Mouse (Mus musculus): Measurements from ENCODE around the gene Banf1.
"Not testable (repeated sequence)": the region's sequence is repeated elsewhere in the genome, so short reads cannot be mapped to it uniquely, and the experiment has no call there.

Banf1 gene

GRCm38 (mm10) chr19:5367053-5367359, at the start of gene Banf1:
Gene Banf1 (minus strand): TSS chr19:5367168.
- DNase-seq (ENCODE audit: low spot score in 2 of 2): no peak

GRCm38 (mm10) chr19:5414534-5414957, 47.6 kb upstream of the Banf1 start:
- no peak for DNase-seq (ENCODE audit: low spot score in 2 of 2)

- no peak for DNase-seq (ENCODE audit: low spot score in 2 of 2)
Measured at GRCm38 (mm10) chr19:5413840-5414239, 46.9 kb upstream of the Banf1 start.

GRCm38 (mm10) chr19:5411961-5412360, 45.0 kb upstream of the Banf1 start:
- DNase-seq (ENCODE audit: low spot score in 2 of 2): no peak

GRCm38 (mm10) chr19:5410641-5411040, 43.7 kb upstream of the Banf1 start:
- DNase-seq (ENCODE audit: low spot score in 2 of 2): no peak

- no peak for DNase-seq (ENCODE audit: low spot score in 2 of 2)
Measured at GRCm38 (mm10) chr19:5409068-5409467, 42.1 kb upstream of the Banf1 start.

- DNase-seq (ENCODE audit: low spot score in 2 of 2): no peak
Measured at GRCm38 (mm10) chr19:5408057-5409001, 41.4 kb upstream of the Banf1 start.

GRCm38 (mm10) chr19:5407133-5407532, 40.2 kb upstream of the Banf1 start:
- no peak for DNase-seq (ENCODE audit: low spot score in 2 of 2)

- DNase-seq (ENCODE audit: low spot score in 2 of 2): not testable (repeated sequence)
Measured at GRCm38 (mm10) chr19:5406531-5407126, 39.7 kb upstream of the Banf1 start.

GRCm38 (mm10) chr19:5405924-5406323, 39.0 kb upstream of the Banf1 start:
- DNase-seq (ENCODE audit: low spot score in 2 of 2): no peak

GRCm38 (mm10) chr19:5402293-5402692, 35.3 kb upstream of the Banf1 start, which contains the start of gene Tsga10ip:
Gene Tsga10ip (minus strand): TSS chr19:5402526.
- DNase-seq (ENCODE audit: low spot score in 2 of 2): no peak

- DNase-seq (ENCODE audit: low spot score in 2 of 2): not testable (repeated sequence)
Measured at GRCm38 (mm10) chr19:5401073-5401472, 34.1 kb upstream of the Banf1 start.

- no peak for DNase-seq (ENCODE audit: low spot score in 2 of 2)
Measured at GRCm38 (mm10) chr19:5395371-5395770, 28.4 kb upstream of the Banf1 start.

- DNase-seq (ENCODE audit: low spot score in 2 of 2): no peak
Measured at GRCm38 (mm10) chr19:5394168-5394567, 27.2 kb upstream of the Banf1 start.

GRCm38 (mm10) chr19:5392892-5393291, 25.9 kb upstream of the Banf1 start:
- DNase-seq (ENCODE audit: low spot score in 2 of 2): no peak

GRCm38 (mm10) chr19:5390416-5390815, 23.4 kb upstream of the Banf1 start:
- no peak for DNase-seq (ENCODE audit: low spot score in 2 of 2)

GRCm38 (mm10) chr19:5389647-5390046, 22.7 kb upstream of the Banf1 start:
- no peak for DNase-seq (ENCODE audit: low spot score in 2 of 2)

GRCm38 (mm10) chr19:5388588-5389242, 21.7 kb upstream of the Banf1 start, which contains the start of gene Sart1:
Gene Sart1 (minus strand): TSS chr19:5388703.
- DNase-seq (ENCODE audit: low spot score in 2 of 2): peak; percentile 85 to 90

GRCm38 (mm10) chr19:5388011-5388441, 21.1 kb upstream of the Banf1 start:
- no peak for DNase-seq (ENCODE audit: low spot score in 2 of 2)

GRCm38 (mm10) chr19:5384715-5385114, 17.7 kb upstream of the Banf1 start:
- no peak for DNase-seq (ENCODE audit: low spot score in 2 of 2)

- DNase-seq (ENCODE audit: low spot score in 2 of 2): no peak
Measured at GRCm38 (mm10) chr19:5383326-5383725, 16.4 kb upstream of the Banf1 start.

GRCm38 (mm10) chr19:5377446-5377845, 10.5 kb upstream of the Banf1 start:
- no peak for DNase-seq (ENCODE audit: low spot score in 2 of 2)
